Mouse (Mus musculus) liver, embryonic 12.5 days (tissue): ENCODE measurements around the gene Olfr951. TPM values are rescaled to one million over a fixed set of nuclear protein-coding genes. Genes with fewer than 3 reads are reported as not detected.

ENCODE experiments used
- ATAC-seq: fragments of 200-750 bp; cut with Nextera tagmentation; 2 replicates; pipeline ENCODE4 v1.8.0; 2017; ENCODE audit warnings: moderate number of reproducible peaks, mild to moderate bottlenecking, moderate library complexity
- H3K27ac ChIP-seq: fragments of 300-500 bp; sonication (generic); 2 replicates; pipeline ENCODE4 v1.5.1; 2016; ENCODE audit warnings: mild to moderate bottlenecking
- H3K27me3 ChIP-seq: fragments of 300-500 bp; sonication (generic); replicated peaks from 2 replicates; pipeline ENCODE4 v1.6.1; 2016; ENCODE audit warnings: mild to moderate bottlenecking, moderate library complexity
- H3K36me3 ChIP-seq: fragments of 300-500 bp; sonication (generic); 2 replicates; pipeline ENCODE4 v1.6.1; 2016; ENCODE audit warnings: mild to moderate bottlenecking, moderate library complexity
- H3K4me1 ChIP-seq: fragments of 300-500 bp; sonication (generic); 2 replicates; pipeline ENCODE4 v1.6.1; 2016
- H3K4me2 ChIP-seq: fragments of 300-500 bp; sonication (generic); 2 replicates; pipeline ENCODE4 v1.6.1; 2016; ENCODE audit warnings: mild to moderate bottlenecking, moderate library complexity
- H3K4me3 ChIP-seq: fragments of 300-500 bp; sonication (generic); 2 replicates; pipeline ENCODE4 v1.5.1; 2016; ENCODE audit warnings: mild to moderate bottlenecking, moderate library complexity
- H3K9ac ChIP-seq: fragments of 300-500 bp; sonication (generic); 2 replicates; pipeline ENCODE4 v1.6.1; 2016; ENCODE audit warnings: mild to moderate bottlenecking, moderate library complexity
- H3K9me3 ChIP-seq: fragments of 300-500 bp; sonication (generic); replicated peaks from 2 replicates; pipeline ENCODE4 v1.6.1; 2016; ENCODE audit warnings: mild to moderate bottlenecking, moderate library complexity
- WGBS: fragments of 180-500 bp; shearing (Covaris S2); methylation state at CpG from one replicate; pipeline ENCODE4 v1.1.7; 2016; ENCODE audit not compliant: insufficient replicate concordance; 5-methylcytosine and 5-hydroxymethylcytosine counted together
- polyA plus RNA-seq: library from polyadenylated mRNA; unstranded; fragments of >200 nt; fragmentation: Nextera tagmentation; extraction: Ambion mirVana; gene quantifications from 2 replicates; pipeline ENCODE4 v1.2.1, GENCODE M21; 2016

The Olfr951 gene
- polyA plus RNA-seq: not detected in 2 replicates

DNA sequence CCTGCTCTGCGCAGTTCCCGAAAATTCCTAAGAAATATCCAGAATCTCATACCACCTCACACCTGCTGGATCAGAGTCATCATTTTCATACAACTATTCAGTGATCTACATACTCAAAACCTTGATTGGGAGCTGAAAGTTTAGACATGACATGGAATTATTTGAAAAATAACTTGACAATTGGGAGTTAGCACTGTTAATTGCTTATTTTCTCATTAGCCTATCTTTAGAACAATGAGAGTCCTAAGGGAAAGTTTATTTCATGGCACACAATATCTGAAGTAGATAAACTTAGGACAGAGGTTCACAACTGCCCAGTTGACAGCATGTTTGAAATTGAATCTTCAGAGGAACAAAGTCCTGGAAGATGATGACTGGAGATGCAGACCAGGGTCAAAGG is at the start of gene Olfr951:
TSS of gene Olfr951 (plus strand) at position 301 of the 400 bp plus-strand sequence.
- no peaks in the 10 kb centered on the region for H3K27me3 ChIP-seq
- H3K27ac ChIP-seq: no peak within 1 kb of the TSS
- H3K4me1 ChIP-seq: no peaks in the 10 kb centered on the region
- H3K36me3 ChIP-seq: no peaks in the 10 kb centered on the region
- no peaks in the 10 kb centered on the region for H3K9me3 ChIP-seq
- no peak within 1 kb of the TSS for H3K4me2 ChIP-seq
- ATAC-seq: no peak
- H3K9ac ChIP-seq: no peak within 1 kb of the TSS
- 64% methylated on average over 2 of the region's 2 CpGs for whole genome bisulfite sequencing
- no peak within 1 kb of the TSS for H3K4me3 ChIP-seq

DNA sequence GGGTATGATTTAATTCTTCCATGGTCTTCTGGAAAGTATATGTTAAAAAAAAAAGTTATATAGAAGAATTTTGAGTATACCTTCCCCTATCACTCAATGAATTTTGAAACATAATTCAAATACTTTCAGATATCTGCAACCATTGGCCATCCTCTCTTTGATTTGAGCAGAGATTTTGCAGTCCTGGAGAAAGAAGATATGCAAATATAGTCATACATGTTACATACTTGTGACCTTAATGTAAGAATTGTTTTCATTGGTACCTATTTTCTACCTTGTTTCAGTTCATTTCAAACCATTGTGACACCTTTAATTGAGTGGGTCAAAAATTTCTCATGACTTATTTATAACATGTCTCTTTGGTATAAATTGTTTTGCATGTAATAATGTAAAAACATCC is 39.8 kb downstream of the Olfr951 start, which contains the start of gene Olfr952:
TSS of gene Olfr952 (minus strand) at position 101 of the 400 bp plus-strand sequence.
- no peak for ATAC-seq
- H3K27ac ChIP-seq: no peak within 1 kb of the TSS
- H3K4me1 ChIP-seq: no peaks in the 10 kb centered on the region
- H3K4me2 ChIP-seq: no peak within 1 kb of the TSS
- no peak within 1 kb of the TSS for H3K4me3 ChIP-seq
- no peaks in the 10 kb centered on the region for H3K36me3 ChIP-seq
- H3K9me3 ChIP-seq: no peaks in the 10 kb centered on the region
- H3K9ac ChIP-seq: no peak within 1 kb of the TSS
- H3K27me3 ChIP-seq: no peaks in the 10 kb centered on the region

Other genes starting within 250 kb of the Olfr951 start
- not detected in 2 replicates for gene Olfr943, start 221.1 kb upstream of the Olfr951 start, polyA plus RNA-seq
- gene Olfr944, start 185.5 kb upstream of the Olfr951 start, polyA plus RNA-seq: not detected in 2 replicates
- not detected in 2 replicates for gene Olfr1537, start 137.4 kb upstream of the Olfr951 start, polyA plus RNA-seq
- not detected in 2 replicates for gene Olfr945, start 110.6 kb upstream of the Olfr951 start, polyA plus RNA-seq
- not detected in 2 replicates for gene Olfr948, start 61.4 kb upstream of the Olfr951 start, polyA plus RNA-seq
- not detected in 2 replicates for gene Olfr952, start 39.7 kb downstream of the Olfr951 start, polyA plus RNA-seq
- gene Olfr954, start 69.3 kb downstream of the Olfr951 start, polyA plus RNA-seq: not detected in 2 replicates
- gene Olfr955, start 84.5 kb downstream of the Olfr951 start, polyA plus RNA-seq: not detected in 2 replicates
- not detected in 2 replicates for gene Olfr44, start 106.6 kb downstream of the Olfr951 start, polyA plus RNA-seq
- gene Olfr957, start 128.4 kb downstream of the Olfr951 start, polyA plus RNA-seq: not detected in 2 replicates
- not detected in 2 replicates for gene Olfr958, start 166.6 kb downstream of the Olfr951 start, polyA plus RNA-seq
- gene Olfr959, start 188.2 kb downstream of the Olfr951 start, polyA plus RNA-seq: not detected in 2 replicates
- 4.7 and 5.9 TPM in 2 replicates for gene AW551984, start 217.0 kb downstream of the Olfr951 start, polyA plus RNA-seq
- gene Olfr148, start 223.2 kb downstream of the Olfr951 start, polyA plus RNA-seq: not detected in 2 replicates
- gene Olfr960, start 234.0 kb downstream of the Olfr951 start, polyA plus RNA-seq: not detected in 2 replicates